Mouse (Mus musculus): ENCODE measurements around the gene Nalcn. TPM values are rescaled to one million over a fixed set of nuclear protein-coding genes. Genes with fewer than 3 reads are reported as not detected.
A peak's percentile ranks its signal among the peaks of the same experiment; 100 is the strongest.
"Not testable (repeated sequence)": the region's sequence is repeated elsewhere in the genome, so short reads cannot be mapped to it uniquely, and the experiment has no call there.

The Nalcn gene
- 17.2 and 17.6 TPM in 2 replicates for polyA plus RNA-seq (2015; fragmentation: Nextera tagmentation; extraction: Ambion mirVana)

DNA sequence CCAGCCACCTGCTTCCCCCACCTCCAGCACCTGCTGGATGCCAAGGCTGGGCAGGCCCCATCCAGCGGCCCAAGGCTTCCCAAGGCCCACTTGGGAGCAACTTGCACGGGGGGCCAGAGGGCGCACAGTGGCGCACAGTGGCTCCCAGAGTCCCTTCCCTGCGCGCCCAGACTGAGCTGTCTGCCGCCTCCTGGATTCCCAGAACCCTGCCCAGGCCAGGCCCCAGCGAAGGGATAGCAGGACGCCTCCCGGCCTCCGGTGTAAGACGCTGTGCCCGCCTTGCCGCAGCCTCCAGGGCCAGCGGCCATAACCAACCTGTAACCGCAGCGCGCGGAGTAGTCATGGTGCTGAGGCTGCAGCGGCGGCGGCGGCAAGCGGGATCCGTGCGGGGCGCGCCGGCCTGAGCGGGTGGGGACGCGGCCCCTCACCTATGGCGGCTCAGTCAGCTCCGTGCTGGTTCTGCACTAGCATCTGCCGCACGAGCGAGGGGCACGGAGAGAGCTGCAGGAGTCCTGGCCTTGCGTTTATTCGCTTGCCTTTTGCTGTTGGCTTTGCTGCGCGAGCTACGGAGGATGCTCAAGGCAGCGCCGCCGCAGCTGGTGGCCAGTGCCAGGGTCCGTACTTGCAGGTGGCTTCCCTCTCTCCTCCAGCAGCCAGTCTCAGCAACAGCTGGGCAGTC lies at the start of gene Nalcn:
TSS of gene Nalcn (minus strand) at position 644 of the 679 bp plus-strand sequence.
- peak within 1 kb of the TSS; percentile 87 for H3K27ac ChIP-seq (ENCODE audit: low read length)
- H3K4me2 ChIP-seq (ENCODE audit: low read length): peak within 1 kb of the TSS; percentile 68
- H3K4me3 ChIP-seq (ENCODE audit: low read depth, low read length): peak within 1 kb of the TSS; percentile 60
- WGBS: under 1% methylated on average over 46 of the region's 47 CpGs
- peak within 1 kb of the TSS; percentile 90 for H3K9ac ChIP-seq (ENCODE audit: low read depth, low read length)
- peaks cover 17% of the 10 kb centered on the region for H3K4me1 ChIP-seq (ENCODE audit: control insufficient read depth, insufficient read depth, low read length)
- ATAC-seq: peak; percentile 94
- H3K36me3 ChIP-seq (ENCODE audit: control insufficient read depth, insufficient read depth, low read length): no peaks in the 10 kb centered on the region
- no peaks in the 10 kb centered on the region for H3K27me3 ChIP-seq (ENCODE audit: control insufficient read depth, insufficient read depth, low read depth, low read length)
- no peaks in the 10 kb centered on the region for H3K9me3 ChIP-seq (replicated peaks; ENCODE audit: control insufficient read depth, low read length, poor library complexity, severe bottlenecking)

DNA sequence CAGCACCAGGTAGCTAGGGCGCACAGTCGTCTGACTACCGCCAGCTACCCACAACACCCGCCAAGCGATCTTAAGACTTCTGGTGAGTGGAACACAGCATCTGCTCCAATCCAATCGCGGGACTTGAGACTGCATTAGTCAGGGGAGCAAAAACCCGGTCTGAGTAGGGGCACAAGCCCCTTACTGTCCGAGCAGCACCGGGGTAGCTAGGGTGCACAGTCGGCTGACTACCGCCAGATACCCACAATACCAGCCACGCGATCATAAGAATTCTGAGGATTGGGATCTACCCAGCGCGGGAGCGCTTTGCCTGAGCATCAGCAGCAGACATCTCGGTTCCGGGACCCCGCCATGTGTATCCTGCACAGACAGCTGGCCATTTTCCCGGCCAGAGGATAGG lies 44.1 kb upstream of the Nalcn start:
- not testable (repeated sequence) for H3K36me3 ChIP-seq (ENCODE audit: control insufficient read depth, insufficient read depth, low read length); H3K27me3 ChIP-seq (ENCODE audit: control insufficient read depth, insufficient read depth, low read depth, low read length); H3K4me1 ChIP-seq (ENCODE audit: control insufficient read depth, insufficient read depth, low read length); H3K9me3 ChIP-seq (replicated peaks; ENCODE audit: control insufficient read depth, low read length, poor library complexity, severe bottlenecking); ATAC-seq; H3K9ac ChIP-seq (ENCODE audit: low read depth, low read length); H3K4me3 ChIP-seq (ENCODE audit: low read depth, low read length); H3K27ac ChIP-seq (ENCODE audit: low read length); H3K4me2 ChIP-seq (ENCODE audit: low read length)
- 91% methylated on average over 21 of the region's 21 CpGs for WGBS

DNA sequence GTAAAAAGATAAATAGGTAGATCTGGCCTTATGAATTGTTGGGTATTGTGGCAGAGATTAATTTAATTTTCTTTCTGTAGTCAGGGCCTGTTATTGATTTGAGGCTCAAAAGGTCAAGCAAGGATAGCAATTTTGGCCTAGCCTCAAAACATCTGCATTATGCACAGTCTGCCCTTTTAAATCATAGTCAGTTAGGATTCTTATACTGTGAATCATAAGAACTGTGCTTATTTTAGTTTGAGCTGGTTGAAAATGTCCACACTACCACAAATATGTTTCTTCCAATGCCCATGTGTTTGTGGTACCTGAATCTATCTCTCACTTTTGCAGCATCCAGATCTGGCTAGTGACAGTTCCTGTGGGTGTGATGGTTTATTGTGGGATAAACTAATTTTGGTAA lies 37.5 kb upstream of the Nalcn start:
- Histone ChIP-seq H3K4me2 (ENCODE audit: low read length) (no peak overlapping the region), H3K36me3 (ENCODE audit: control insufficient read depth, insufficient read depth, low read length) (no peaks in the 10 kb centered on the region), H3K27ac (ENCODE audit: low read length) (no peak overlapping the region), H3K9ac (ENCODE audit: low read depth, low read length) (no peak overlapping the region), H3K27me3 (ENCODE audit: control insufficient read depth, insufficient read depth, low read depth, low read length) (no peaks in the 10 kb centered on the region), H3K9me3 (replicated peaks; ENCODE audit: control insufficient read depth, low read length, poor library complexity, severe bottlenecking) (no peaks in the 10 kb centered on the region), H3K4me1 (ENCODE audit: control insufficient read depth, insufficient read depth, low read length) (peaks cover 3% of the 10 kb centered on the region; the same call in 1 of the 2 replicates), H3K4me3 (ENCODE audit: low read depth, low read length) (no peak overlapping the region)
- ATAC-seq: no peak

DNA sequence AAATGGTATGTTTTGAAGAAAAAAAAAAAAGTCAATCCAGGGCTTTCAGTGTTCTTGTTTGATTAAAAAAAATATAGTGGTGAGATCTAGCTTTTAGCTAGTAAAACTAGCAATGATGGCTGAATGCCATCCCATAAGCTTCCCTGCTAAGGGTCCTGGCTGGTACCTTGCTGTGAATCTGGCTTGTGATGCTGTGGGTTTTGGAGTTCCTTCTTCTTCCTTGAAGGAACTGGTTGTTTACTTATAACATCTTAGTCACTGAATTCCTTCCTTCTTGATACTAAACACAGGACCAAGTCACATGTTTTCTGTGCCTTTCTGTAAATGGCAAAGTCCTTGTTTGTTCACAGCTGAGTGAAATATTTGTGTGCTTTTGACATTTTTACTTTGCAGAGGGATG lies 36.3 kb upstream of the Nalcn start:
- H3K36me3 ChIP-seq (ENCODE audit: control insufficient read depth, insufficient read depth, low read length): no peaks in the 10 kb centered on the region
- H3K27me3 ChIP-seq (ENCODE audit: control insufficient read depth, insufficient read depth, low read depth, low read length): no peaks in the 10 kb centered on the region
- H3K9me3 ChIP-seq (replicated peaks; ENCODE audit: control insufficient read depth, low read length, poor library complexity, severe bottlenecking): no peaks in the 10 kb centered on the region
- H3K27ac ChIP-seq (ENCODE audit: low read length): no peak overlapping the region
- no peak overlapping the region for H3K9ac ChIP-seq (ENCODE audit: low read depth, low read length)
- ATAC-seq: no peak
- H3K4me2 ChIP-seq (ENCODE audit: low read length): no peak overlapping the region
- H3K4me1 ChIP-seq (ENCODE audit: control insufficient read depth, insufficient read depth, low read length): peaks cover 3% of the 10 kb centered on the region; the same call in 1 of the 2 replicates
- H3K4me3 ChIP-seq (ENCODE audit: low read depth, low read length): no peak overlapping the region

DNA sequence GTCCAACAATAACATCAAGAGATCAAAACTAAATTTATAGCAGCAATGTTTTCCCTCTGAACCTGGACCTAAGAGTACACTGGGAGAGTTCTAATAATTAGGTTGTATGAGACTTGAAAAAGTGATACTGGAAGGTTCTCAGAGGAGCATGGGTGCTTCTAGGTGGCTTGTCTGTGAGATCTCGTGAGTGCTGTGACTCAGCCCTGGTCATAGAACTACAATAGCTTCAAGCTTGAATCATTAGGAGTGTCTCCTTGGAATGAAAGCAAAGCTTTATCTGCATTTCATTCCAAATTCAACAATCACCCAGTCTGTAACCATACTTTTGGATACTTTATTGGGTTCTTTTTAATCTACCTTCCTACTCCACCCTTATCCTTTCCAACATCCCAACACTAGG lies 35.4 kb upstream of the Nalcn start:
- Histone ChIP-seq H3K27ac (ENCODE audit: low read length) (no peak overlapping the region), H3K4me2 (ENCODE audit: low read length) (no peak overlapping the region), H3K9ac (ENCODE audit: low read depth, low read length) (no peak overlapping the region), H3K36me3 (ENCODE audit: control insufficient read depth, insufficient read depth, low read length) (no peaks in the 10 kb centered on the region), H3K4me1 (ENCODE audit: control insufficient read depth, insufficient read depth, low read length) (peaks cover 3% of the 10 kb centered on the region; the same call in 1 of the 2 replicates), H3K4me3 (ENCODE audit: low read depth, low read length) (no peak overlapping the region), H3K9me3 (replicated peaks; ENCODE audit: control insufficient read depth, low read length, poor library complexity, severe bottlenecking) (no peaks in the 10 kb centered on the region), H3K27me3 (ENCODE audit: control insufficient read depth, insufficient read depth, low read depth, low read length) (no peaks in the 10 kb centered on the region)
- no peak for ATAC-seq
- 81% methylated on average over 1 of the region's 1 CpGs for WGBS

DNA sequence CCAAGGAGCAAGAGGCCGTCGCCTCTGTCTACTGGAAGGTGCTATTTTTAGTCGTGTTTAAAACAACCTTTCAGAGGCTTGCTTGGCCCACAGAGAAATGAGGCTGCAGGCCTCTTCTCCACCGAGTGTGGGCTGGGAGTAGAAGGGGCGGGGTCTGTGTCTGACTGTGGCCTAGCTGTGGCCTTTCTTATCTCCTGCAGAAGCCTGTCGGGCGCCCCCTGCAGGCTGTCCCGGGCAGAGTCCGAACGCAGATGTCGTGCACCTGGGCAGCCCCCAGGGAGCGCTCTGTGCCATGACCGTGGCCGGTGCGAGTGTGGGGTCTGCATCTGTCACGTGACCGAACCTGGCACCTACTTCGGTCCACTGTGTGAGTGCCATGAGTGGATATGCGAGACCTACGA lies 34.1 kb upstream of the Nalcn start:
- ATAC-seq: peak; percentile 79
- no peaks in the 10 kb centered on the region for H3K27me3 ChIP-seq (ENCODE audit: control insufficient read depth, insufficient read depth, low read depth, low read length)
- peak overlapping the region; percentile 38 for H3K27ac ChIP-seq (ENCODE audit: low read length)
- 0 out of 2 replicates have a peak overlapping the region, but pooled peaks have one; percentile 11 for H3K4me3 ChIP-seq (ENCODE audit: low read depth, low read length)
- H3K4me2 ChIP-seq (ENCODE audit: low read length): peak overlapping the region; percentile 47
- H3K9ac ChIP-seq (ENCODE audit: low read depth, low read length): no peak overlapping the region
- peaks cover 3% of the 10 kb centered on the region; the same call in 1 of the 2 replicates for H3K4me1 ChIP-seq (ENCODE audit: control insufficient read depth, insufficient read depth, low read length)
- no peaks in the 10 kb centered on the region for H3K9me3 ChIP-seq (replicated peaks; ENCODE audit: control insufficient read depth, low read length, poor library complexity, severe bottlenecking)
- no peaks in the 10 kb centered on the region for H3K36me3 ChIP-seq (ENCODE audit: control insufficient read depth, insufficient read depth, low read length)
- 17% methylated on average over 20 of the region's 20 CpGs for WGBS

DNA sequence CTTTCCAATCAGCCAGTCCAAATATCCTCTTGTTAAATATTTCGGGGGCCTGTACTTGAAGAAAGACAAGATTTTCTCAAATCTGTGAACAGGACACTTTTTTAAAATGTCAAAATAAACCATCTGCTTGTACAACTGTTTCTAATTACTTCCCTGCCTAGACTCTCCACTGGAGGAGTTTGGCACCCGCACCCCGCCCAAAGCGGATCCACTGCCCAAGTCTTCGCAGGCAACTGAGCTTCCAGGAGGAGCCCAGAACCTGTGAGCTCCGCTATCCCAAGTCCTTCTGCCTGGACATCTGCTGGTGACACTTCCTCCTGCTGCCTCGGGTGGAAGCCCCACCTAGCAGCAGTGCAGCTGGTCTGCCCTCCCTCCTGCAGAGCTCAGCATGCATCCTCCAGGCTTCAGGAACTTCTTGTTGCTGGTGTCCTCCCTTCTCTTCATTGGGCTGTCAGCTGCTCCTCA lies 33.0 kb upstream of the Nalcn start, which contains the start of gene Itgbl1:
TSS of gene Itgbl1 (plus strand) at position 51 of the 465 bp plus-strand sequence.
- 43% methylated on average over 7 of the region's 7 CpGs for WGBS
- no peak within 1 kb of the TSS for H3K9ac ChIP-seq (ENCODE audit: low read depth, low read length)
- H3K36me3 ChIP-seq (ENCODE audit: control insufficient read depth, insufficient read depth, low read length): no peaks in the 10 kb centered on the region
- H3K4me3 ChIP-seq (ENCODE audit: low read depth, low read length): no peak within 1 kb of the TSS
- peaks cover 3% of the 10 kb centered on the region; the same call in 1 of the 2 replicates for H3K4me1 ChIP-seq (ENCODE audit: control insufficient read depth, insufficient read depth, low read length)
- H3K4me2 ChIP-seq (ENCODE audit: low read length): no peak within 1 kb of the TSS
- no peak for ATAC-seq
- no peaks in the 10 kb centered on the region for H3K27me3 ChIP-seq (ENCODE audit: control insufficient read depth, insufficient read depth, low read depth, low read length)
- H3K9me3 ChIP-seq (replicated peaks; ENCODE audit: control insufficient read depth, low read length, poor library complexity, severe bottlenecking): no peaks in the 10 kb centered on the region
- H3K27ac ChIP-seq (ENCODE audit: low read length): no peak within 1 kb of the TSS

DNA sequence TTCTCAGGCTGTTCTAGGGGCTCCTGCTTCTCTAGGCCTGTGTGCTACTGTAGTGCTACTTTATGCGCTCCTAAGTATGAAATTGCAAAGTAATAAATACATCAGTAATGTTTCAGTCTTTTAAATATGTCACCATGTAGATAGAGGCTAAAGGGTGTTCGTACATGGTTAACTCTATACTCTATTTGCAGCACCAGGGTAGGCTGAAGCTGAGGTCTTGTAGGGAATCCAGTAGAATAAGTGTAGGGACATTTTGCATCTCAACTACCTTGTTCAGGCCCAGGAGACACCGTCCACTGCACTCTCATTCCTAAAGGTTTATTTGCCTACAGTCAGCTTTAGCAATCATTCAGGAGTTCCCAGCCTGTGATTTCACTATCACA lies 227 bp upstream of the Nalcn start:
- Histone ChIP-seq H3K4me2 (ENCODE audit: low read length) (peak overlapping the region; percentile 68), H3K27ac (ENCODE audit: low read length) (peak overlapping the region; percentile 87), H3K9ac (ENCODE audit: low read depth, low read length) (peak overlapping the region; percentile 90), H3K9me3 (replicated peaks; ENCODE audit: control insufficient read depth, low read length, poor library complexity, severe bottlenecking) (no peaks in the 10 kb centered on the region), H3K36me3 (ENCODE audit: control insufficient read depth, insufficient read depth, low read length) (no peaks in the 10 kb centered on the region), H3K27me3 (ENCODE audit: control insufficient read depth, insufficient read depth, low read depth, low read length) (no peaks in the 10 kb centered on the region), H3K4me1 (ENCODE audit: control insufficient read depth, insufficient read depth, low read length) (peaks cover 17% of the 10 kb centered on the region), H3K4me3 (ENCODE audit: low read depth, low read length) (peak overlapping the region; percentile 60)
- WGBS: 37% methylated on average over 3 of the region's 3 CpGs
- ATAC-seq: no peak; the same call in 1 of the 2 replicates

DNA sequence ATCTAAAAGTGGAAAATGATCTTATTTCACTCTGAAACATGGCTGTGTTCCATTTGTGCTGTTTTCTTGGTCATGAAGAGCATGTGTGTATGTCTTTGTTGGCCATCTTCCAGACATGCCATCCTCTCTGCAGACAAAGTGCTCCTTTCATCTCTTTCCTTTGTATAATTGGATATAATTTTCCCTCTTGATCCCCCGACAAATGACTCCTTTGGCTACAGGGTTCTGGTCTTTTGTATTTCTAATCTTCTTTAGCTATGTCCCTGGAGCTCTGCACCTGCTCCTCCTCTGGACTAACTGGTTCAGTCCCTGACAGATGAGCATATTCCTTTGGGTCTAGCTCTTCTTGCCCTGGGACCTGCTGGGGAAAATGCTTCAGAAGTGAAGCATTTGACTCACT lies 4.0 kb downstream of the Nalcn start:
- no peak overlapping the region for H3K9ac ChIP-seq (ENCODE audit: low read depth, low read length)
- H3K36me3 ChIP-seq (ENCODE audit: control insufficient read depth, insufficient read depth, low read length): no peaks in the 10 kb centered on the region
- H3K27ac ChIP-seq (ENCODE audit: low read length): no peak overlapping the region
- H3K4me1 ChIP-seq (ENCODE audit: control insufficient read depth, insufficient read depth, low read length): peaks cover 17% of the 10 kb centered on the region
- no peak for ATAC-seq
- no peak overlapping the region for H3K4me2 ChIP-seq (ENCODE audit: low read length)
- no peak overlapping the region for H3K4me3 ChIP-seq (ENCODE audit: low read depth, low read length)
- H3K27me3 ChIP-seq (ENCODE audit: control insufficient read depth, insufficient read depth, low read depth, low read length): no peaks in the 10 kb centered on the region
- no peaks in the 10 kb centered on the region for H3K9me3 ChIP-seq (replicated peaks; ENCODE audit: control insufficient read depth, low read length, poor library complexity, severe bottlenecking)
- WGBS: 0% methylated on average over 1 of the region's 1 CpGs
